Mouse (Mus musculus): ENCODE data around the gene Lif.

GRCm38 (mm10) chr11:4271544-4271943 lies 14.2 kb downstream of the Lif start:
- TF ChIP-seq POLR2A (IDR thresholded peaks at IDR 0.05; ENCODE audit: extremely low read depth, insufficient read depth, low read length) = no peak
- TF ChIP-seq CTCF (IDR thresholded peaks at IDR 0.05; ENCODE audit: extremely low read depth, insufficient read depth, low read length) = no peak

Measured in cortical plate, adult 2 months (tissue).